Mouse (Mus musculus) kidney, adult 2 months (tissue): Measurements from ENCODE around the gene Tfpi. TPM values are rescaled to one million over a fixed set of nuclear protein-coding genes. Genes with fewer than 3 reads are reported as not detected.

ENCODE experiments used
- DNase-seq: peaks from one replicate; pipeline ENCODE4 v3.0.0; 2021
- H3K27ac ChIP-seq: fragments of 200-500 bp; 2 replicates; pipeline ENCODE4 v1.5.1; 2012; ENCODE audit warnings: low read depth, low read length, control low read depth, inconsistent platforms; ENCODE audit not compliant: insufficient read depth
- H3K27me3 ChIP-seq: fragments of 200-500 bp; replicated peaks from 2 replicates; pipeline ENCODE4 v1.6.1; 2012; ENCODE audit warnings: mild to moderate bottlenecking, moderate library complexity, low read length, inconsistent platforms; ENCODE audit not compliant: control insufficient read depth, insufficient read depth
- H3K36me3 ChIP-seq: fragments of 200-500 bp; 2 replicates; pipeline ENCODE4 v1.6.1; 2012; ENCODE audit warnings: mild to moderate bottlenecking, moderate library complexity, low read length, inconsistent platforms; ENCODE audit not compliant: control insufficient read depth, insufficient read depth
- H3K4me1 ChIP-seq: fragments of 200-500 bp; 2 replicates; pipeline ENCODE4 v1.6.1; 2011; ENCODE audit warnings: low read length; ENCODE audit not compliant: control insufficient read depth, insufficient read depth
- H3K4me3 ChIP-seq: fragments of 200-500 bp; 2 replicates; pipeline ENCODE4 v1.5.1; 2011; ENCODE audit warnings: mild to moderate bottlenecking, low read depth, low read length, control low read depth; ENCODE audit not compliant: insufficient read depth
- CTCF ChIP-seq: fragments of 200-500 bp; conservative IDR thresholded peaks from 2 replicates; pipeline ENCODE4 v1.5.1; 2011; ENCODE audit warnings: low read depth, mild to moderate bottlenecking, control low read depth, low read length, moderate library complexity, mixed read lengths; ENCODE audit not compliant: insufficient read depth, insufficient read length
- POLR2A ChIP-seq: fragments of 200-500 bp; IDR thresholded peaks from one replicate; pipeline ENCODE4 v1.6.1; 2011; ENCODE audit warnings: low read depth, low read length, control low read depth
- WGBS: fragments of 180-500 bp; shearing (Covaris S2); methylation state at CpG from one replicate; pipeline ENCODE4 v1.1.7; 2018; 5-methylcytosine and 5-hydroxymethylcytosine counted together
- polyA plus RNA-seq: library from polyadenylated mRNA; depleted of rRNA; stranded (reverse); fragments of >200 nt; gene quantifications from 2 replicates; pipeline ENCODE4 v1.2.3, GENCODE M21; 2012; rRNA removed

The Tfpi gene
- polyA plus RNA-seq: 4.4 and 6.9 TPM in 2 replicates

GRCm38 (mm10) chr2:84476577-84476976 lies at the start of gene Tfpi:
Gene Tfpi (minus strand): TSS chr2:84476775.
- 36% methylated on average over 4 of the region's 4 CpGs for WGBS
- Histone ChIP-seq H3K4me1 (no peaks in the 10 kb centered on the region), H3K36me3 (no peaks in the 10 kb centered on the region), H3K27ac (no peak within 1 kb of the TSS), H3K4me3 (peak within 1 kb of the TSS; percentile 37), H3K27me3 (no peaks in the 10 kb centered on the region)
- TF ChIP-seq POLR2A: no peak
- no peak for TF ChIP-seq CTCF
- DNase-seq: peak; percentile 30

- no peak overlapping the region for H3K4me3 ChIP-seq
- H3K36me3 ChIP-seq: no peaks in the 10 kb centered on the region
- WGBS: 67% methylated on average over 7 of the region's 7 CpGs
- no peaks in the 10 kb centered on the region for H3K27me3 ChIP-seq
- no peaks in the 10 kb centered on the region for H3K4me1 ChIP-seq
- H3K27ac ChIP-seq: no peak overlapping the region
- no peak for DNase-seq
- TF ChIP-seq CTCF (no peak), POLR2A (no peak)
Observed at GRCm38 (mm10) chr2:84526221-84526620, 49.6 kb upstream of the Tfpi start.

- WGBS: 67% methylated on average over 6 of the region's 6 CpGs
- no peak for TF ChIP-seq CTCF
- no peak for TF ChIP-seq POLR2A
- no peaks in the 10 kb centered on the region for H3K4me1 ChIP-seq
Observed at GRCm38 (mm10) chr2:84525806-84526205, 49.2 kb upstream of the Tfpi start.

GRCm38 (mm10) chr2:84525047-84525446 lies 48.5 kb upstream of the Tfpi start:
- TF ChIP-seq POLR2A (no peak), CTCF (no peak)
- Histone ChIP-seq H3K4me3 (no peak overlapping the region), H3K36me3 (no peaks in the 10 kb centered on the region), H3K27ac (no peak overlapping the region), H3K4me1 (no peaks in the 10 kb centered on the region), H3K27me3 (no peaks in the 10 kb centered on the region)
- WGBS: 96% methylated on average over 5 of the region's 5 CpGs
- DNase-seq: no peak

More at GRCm38 (mm10) chr2:84525806-84526205, 49.2 kb upstream of the Tfpi start:
- H3K4me3 ChIP-seq: no peak overlapping the region
- DNase-seq: no peak
- H3K27ac ChIP-seq: no peak overlapping the region
- H3K27me3 ChIP-seq: no peaks in the 10 kb centered on the region
- no peaks in the 10 kb centered on the region for H3K36me3 ChIP-seq

GRCm38 (mm10) chr2:84523994-84524393 lies 47.4 kb upstream of the Tfpi start:
- Histone ChIP-seq H3K27me3 (no peaks in the 10 kb centered on the region), H3K27ac (no peak overlapping the region), H3K36me3 (no peaks in the 10 kb centered on the region), H3K4me3 (no peak overlapping the region), H3K4me1 (no peaks in the 10 kb centered on the region)
- DNase-seq: no peak
- WGBS: 70% methylated on average over 6 of the region's 6 CpGs
- no peak for TF ChIP-seq CTCF

- Histone ChIP-seq H3K27me3 (no peaks in the 10 kb centered on the region), H3K36me3 (no peaks in the 10 kb centered on the region), H3K4me3 (no peak overlapping the region), H3K27ac (no peak overlapping the region), H3K4me1 (no peaks in the 10 kb centered on the region)
- DNase-seq: no peak
- TF ChIP-seq CTCF: no peak
- no peak for TF ChIP-seq POLR2A
- 45% methylated on average over 6 of the region's 6 CpGs for WGBS
Observed at GRCm38 (mm10) chr2:84523103-84523865, 46.7 kb upstream of the Tfpi start.

- H3K4me3 ChIP-seq: no peak overlapping the region
- no peaks in the 10 kb centered on the region for H3K27me3 ChIP-seq
- H3K4me1 ChIP-seq: no peaks in the 10 kb centered on the region
- peak overlapping the region; percentile 6; the same call in 1 of the 2 replicates for H3K27ac ChIP-seq
- DNase-seq: peak; percentile 29
- WGBS: 30% methylated on average over 12 of the region's 12 CpGs
- TF ChIP-seq CTCF (no peak), POLR2A (no peak)
- H3K36me3 ChIP-seq: no peaks in the 10 kb centered on the region
Observed at GRCm38 (mm10) chr2:84519514-84520067, 43.0 kb upstream of the Tfpi start.
